Mouse (Mus musculus) B cell, adult 62 days (primary cell): ENCODE measurements around the gene Cdh18. TPM values are rescaled to one million over a fixed set of nuclear protein-coding genes. Genes with fewer than 3 reads are reported as not detected.

Experiments used
- total RNA-seq: library from RNA; stranded (reverse); gene quantifications from 4 replicates; pipeline ENCODE4 v1.2.4, GENCODE M21; 2023

Gene Cdh18
- total RNA-seq: not detected in 4 replicates

DNA sequence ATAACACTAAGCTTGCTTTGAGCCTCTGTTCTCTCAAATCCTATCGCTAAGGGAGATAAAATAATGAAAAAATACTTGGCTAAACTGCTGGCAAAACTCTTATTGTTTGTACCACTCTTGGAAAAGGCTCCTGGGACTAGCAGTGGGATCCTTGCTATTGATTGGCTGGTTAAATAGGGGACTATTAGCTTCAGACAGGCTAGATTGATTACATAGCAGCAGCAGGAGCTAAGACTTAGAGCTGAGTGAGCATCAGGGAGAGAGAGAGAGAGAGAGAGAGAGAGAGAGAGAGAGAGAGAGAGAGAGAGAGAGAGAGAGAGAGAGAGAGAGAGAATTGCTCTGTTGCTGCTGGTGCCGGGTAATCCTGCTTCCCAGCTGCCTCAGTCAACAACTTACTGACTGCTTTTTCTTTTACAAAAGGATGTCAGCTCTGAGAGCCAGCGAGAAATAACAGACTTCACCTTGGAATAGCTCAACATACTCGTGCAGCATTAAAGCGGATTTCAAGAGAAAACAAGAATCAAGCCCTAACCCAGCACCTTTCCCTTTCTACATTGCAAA, at the start of gene Cdh18:
Gene Cdh18, plus strand, starts transcription at position 312 of the 561 bp plus-strand sequence.

